Mouse (Mus musculus) colon, adult 2 months (tissue): Measurements from ENCODE around the gene Scarf2. TPM values are rescaled to one million over a fixed set of nuclear protein-coding genes. Genes with fewer than 3 reads are reported as not detected.

Source experiments
- polyA plus RNA-seq: library from polyadenylated mRNA; depleted of rRNA; stranded (reverse); fragments of >200 nt; gene quantifications from 2 replicates; pipeline ENCODE4 v1.2.3, GENCODE M21; 2012; rRNA removed

The Scarf2 gene
- 60.4 and 61.4 TPM in 2 replicates for polyA plus RNA-seq

GRCm38 (mm10) chr16:17796971-17797811, at the start of gene Scarf2:
Gene Scarf2, plus strand, starts transcription at chr16:17797282.

GRCm38 (mm10) chr16:17759344-17759773, 37.7 kb upstream of the Scarf2 start, which contains the start of gene Klhl22:
Gene Klhl22, plus strand, starts transcription at chr16:17759618.

GRCm38 (mm10) chr16:17832821-17833220, 35.7 kb downstream of the Scarf2 start, which contains the start of gene B830017H08Rik:
Gene B830017H08Rik, plus strand, starts transcription at chr16:17833121.

GRCm38 (mm10) chr16:17838051-17838450, 41.0 kb downstream of the Scarf2 start, which contains the start of gene Car15:
Gene Car15, minus strand, starts transcription at chr16:17838364.

Other genes with a start within 250 kb of the Scarf2 start
- 0.21 and 0.27 TPM in 2 replicates for gene Lrrc74b, start 236.0 kb upstream of the Scarf2 start, polyA plus RNA-seq
- gene P2rx6, start 235.4 kb upstream of the Scarf2 start, polyA plus RNA-seq = 2.2 and 3.0 TPM in 2 replicates
- 42.4 and 57.8 TPM in 2 replicates for gene Slc7a4, start 214.1 kb upstream of the Scarf2 start, polyA plus RNA-seq
- 39.0 and 43.5 TPM in 2 replicates for gene Smpd4, start 177.9 kb upstream of the Scarf2 start, polyA plus RNA-seq
- gene Ccdc74a, start 150.8 kb upstream of the Scarf2 start, polyA plus RNA-seq = 1.4 and 2.2 TPM in 2 replicates
- 133 and 153 TPM in 2 replicates for gene Med15, start 64.4 kb upstream of the Scarf2 start, polyA plus RNA-seq
- gene Klhl22, start 37.7 kb upstream of the Scarf2 start, polyA plus RNA-seq = 63.7 and 64.9 TPM in 2 replicates
- not detected in 2 replicates for gene B830017H08Rik, start 35.8 kb downstream of the Scarf2 start, polyA plus RNA-seq
- 14.2 and 14.9 TPM in 2 replicates for gene Car15, start 41.1 kb downstream of the Scarf2 start, polyA plus RNA-seq
- gene Gm20518, start 94.4 kb downstream of the Scarf2 start, polyA plus RNA-seq = 1.9 and 2.5 TPM in 2 replicates
- gene Tssk1, start 96.9 kb downstream of the Scarf2 start, polyA plus RNA-seq = 0.02 and 0.10 TPM in 2 replicates
- gene Dgcr2, start 101.3 kb downstream of the Scarf2 start, polyA plus RNA-seq = 156 and 191 TPM in 2 replicates
- not detected in 2 replicates for gene Tssk2, start 101.4 kb downstream of the Scarf2 start, polyA plus RNA-seq
- 17.4 and 18.7 TPM in 2 replicates for gene Ess2, start 114.1 kb downstream of the Scarf2 start, polyA plus RNA-seq
- gene Gsc2, start 117.8 kb downstream of the Scarf2 start, polyA plus RNA-seq = not detected in 2 replicates
- gene Slc25a1, start 130.9 kb downstream of the Scarf2 start, polyA plus RNA-seq = 164 and 192 TPM in 2 replicates
- not detected in 2 replicates for gene Vpreb2, start 183.1 kb downstream of the Scarf2 start, polyA plus RNA-seq